Comparison of ENCODE assay signal across 1 mouse cellular context in genomic region chr15:10485484-10486364, GRCm38 (mm10).
TF ChIP-seq lines count a peak whose summit lies in the region.

TSS of gene Brix1 (minus strand) at chr15:10485947.
TSS of gene Rad1 (plus strand) at chr15:10486018.

TF ChIP-seq in myocyte, 11 proteins besides CTCF, POLR2A, EP300 and RAD21 (continued from another document):
- TF ChIP-seq CEBPB (IDR thresholded peaks at IDR 0.05; ENCODE audit: insufficient read depth, poor library complexity, severe bottlenecking) (0 out of 2 replicates have a peak, but pooled peaks have one; percentile 19), USF1 (IDR thresholded peaks at IDR 0.05; ENCODE audit: low read depth) (no peak), MYOG (IDR thresholded peaks at IDR 0.05; ENCODE audit: control insufficient read depth in 1 of 3, insufficient read depth in 1 of 3, insufficient read length in 2 of 3, low read depth in 2 of 3) (peak in 2 of 3 experiments; percentile 10 to 58)
TF ChIP-seq in myocyte: peak in this region for 7.
